Mouse (Mus musculus): ENCODE measurements around the gene Scarb1. TPM values are rescaled to one million over a fixed set of nuclear protein-coding genes. Genes with fewer than 3 reads are reported as not detected.

The Scarb1 gene
- polyA plus RNA-seq, 1 experiment = 18.6 TPM

GRCm38 (mm10) chr5:125330656-125331055 lies 10.2 kb downstream of the Scarb1 start:
- Histone ChIP-seq H3K4me1 (ENCODE audit: control insufficient read depth, insufficient read depth, insufficient read length, low read length) (peaks cover 71% of the 10 kb centered on the region), H3K4me3 (ENCODE audit: insufficient read depth, low read depth, low read length) (no peak overlapping the region), H3K27ac (replicated peaks; ENCODE audit: low read depth, low read length) (peak overlapping the region; percentile 83)

- Histone ChIP-seq H3K4me3 (ENCODE audit: insufficient read depth, low read depth, low read length) (no peak overlapping the region), H3K27ac (replicated peaks; ENCODE audit: low read depth, low read length) (peak overlapping the region; percentile 83), H3K4me1 (ENCODE audit: control insufficient read depth, insufficient read depth, insufficient read length, low read length) (peaks cover 73% of the 10 kb centered on the region)
Measured at GRCm38 (mm10) chr5:125330191-125330590, 10.7 kb downstream of the Scarb1 start.

DNA sequence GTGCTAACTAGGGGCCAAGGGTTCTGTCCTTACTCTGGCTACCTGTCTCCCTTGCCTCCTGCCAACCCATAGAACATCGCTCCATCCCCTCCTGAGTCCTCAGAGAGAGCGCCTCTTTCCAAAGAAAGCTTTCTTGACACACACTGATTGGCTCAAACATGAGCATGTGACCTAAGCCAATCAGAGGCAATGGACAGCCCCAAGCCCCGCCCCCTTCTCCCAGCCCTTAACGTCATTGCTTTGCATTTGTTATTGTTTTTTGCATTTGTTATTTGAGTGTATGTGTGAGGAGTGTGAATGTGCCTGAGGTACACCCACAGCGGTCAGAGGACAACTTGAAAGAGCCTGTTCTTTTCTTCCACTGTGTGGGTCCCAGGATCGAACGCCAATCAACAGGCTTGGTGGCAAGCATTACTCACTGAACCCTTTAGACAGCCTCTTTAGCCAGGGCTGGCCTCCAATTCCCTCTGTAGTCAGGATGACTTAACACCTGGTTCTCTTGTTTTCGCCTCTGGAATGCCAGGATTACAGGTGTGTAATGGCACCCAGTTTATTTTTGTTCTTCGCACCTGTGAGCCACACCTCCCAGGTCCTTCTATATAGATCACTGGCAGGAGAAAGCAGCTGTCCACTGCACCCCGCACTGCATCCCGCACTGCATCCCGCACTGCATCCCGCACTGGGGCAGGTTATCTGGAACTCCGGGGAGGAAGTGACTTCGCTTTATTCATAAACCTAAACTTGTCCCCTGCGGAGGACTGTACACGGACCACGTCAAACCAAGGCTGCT lies 13.1 kb downstream of the Scarb1 start:
- peaks cover 77% of the 10 kb centered on the region for H3K4me1 ChIP-seq (ENCODE audit: control insufficient read depth, insufficient read depth, insufficient read length, low read length)

DNA sequence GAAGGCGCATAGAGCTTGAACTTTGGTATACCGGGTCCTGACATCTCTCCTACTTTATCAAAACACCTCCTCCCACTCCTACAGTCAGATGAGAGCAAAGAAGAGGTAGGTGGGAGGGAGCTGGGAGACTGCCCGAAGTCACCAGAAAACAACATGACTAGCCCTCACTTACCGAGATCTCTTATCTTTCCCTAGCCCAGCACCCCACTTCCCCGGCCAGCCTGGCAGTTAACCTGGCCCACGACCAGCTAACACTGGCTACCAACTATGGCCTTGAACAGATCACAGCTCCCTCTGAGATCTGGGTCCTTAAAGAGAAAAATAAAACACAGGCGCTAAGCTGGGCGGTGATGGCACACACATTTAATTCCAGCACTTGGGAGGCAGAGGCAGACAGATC lies 14.5 kb downstream of the Scarb1 start:
- H3K4me1 ChIP-seq (ENCODE audit: control insufficient read depth, insufficient read depth, insufficient read length, low read length) = peaks cover 67% of the 10 kb centered on the region
- H3K4me3 ChIP-seq (ENCODE audit: insufficient read depth, low read depth, low read length) = no peak overlapping the region
- peak overlapping the region; percentile 1; the same call in 1 of the 2 replicates for H3K27ac ChIP-seq (replicated peaks; ENCODE audit: low read depth, low read length)

More for the DNA sequence above, 13.1 kb downstream of the Scarb1 start:
- Histone ChIP-seq H3K27ac (replicated peaks; ENCODE audit: low read depth, low read length) (no peak overlapping the region), H3K4me3 (ENCODE audit: insufficient read depth, low read depth, low read length) (no peak overlapping the region)

GRCm38 (mm10) chr5:125325931-125326330 lies 15.0 kb downstream of the Scarb1 start:
- H3K4me3 ChIP-seq (ENCODE audit: insufficient read depth, low read depth, low read length) = no peak overlapping the region
- peak overlapping the region; percentile 1; the same call in 1 of the 2 replicates for H3K27ac ChIP-seq (replicated peaks; ENCODE audit: low read depth, low read length)
- peaks cover 62% of the 10 kb centered on the region for H3K4me1 ChIP-seq (ENCODE audit: control insufficient read depth, insufficient read depth, insufficient read length, low read length)

- H3K27ac ChIP-seq (replicated peaks; ENCODE audit: low read depth, low read length) = no peak overlapping the region
- H3K4me1 ChIP-seq (ENCODE audit: control insufficient read depth, insufficient read depth, insufficient read length, low read length) = peaks cover 59% of the 10 kb centered on the region
- H3K4me3 ChIP-seq (ENCODE audit: insufficient read depth, low read depth, low read length) = no peak overlapping the region
Measured at GRCm38 (mm10) chr5:125325285-125325684, 15.6 kb downstream of the Scarb1 start.

- no peak overlapping the region; the same call in 1 of the 2 replicates for H3K27ac ChIP-seq (replicated peaks; ENCODE audit: low read depth, low read length)
- H3K4me1 ChIP-seq (ENCODE audit: control insufficient read depth, insufficient read depth, insufficient read length, low read length) = peaks cover 54% of the 10 kb centered on the region
- no peak overlapping the region for H3K4me3 ChIP-seq (ENCODE audit: insufficient read depth, low read depth, low read length)
Measured at GRCm38 (mm10) chr5:125323939-125324480, 16.9 kb downstream of the Scarb1 start.

GRCm38 (mm10) chr5:125323128-125323527 lies 17.8 kb downstream of the Scarb1 start:
- Histone ChIP-seq H3K4me3 (ENCODE audit: insufficient read depth, low read depth, low read length) (no peak overlapping the region), H3K27ac (replicated peaks; ENCODE audit: low read depth, low read length) (peak overlapping the region; percentile 3; the same call in 1 of the 2 replicates), H3K4me1 (ENCODE audit: control insufficient read depth, insufficient read depth, insufficient read length, low read length) (peaks cover 49% of the 10 kb centered on the region)

GRCm38 (mm10) chr5:125321836-125322235 lies 19.1 kb downstream of the Scarb1 start:
- H3K4me1 ChIP-seq (ENCODE audit: control insufficient read depth, insufficient read depth, insufficient read length, low read length) = peaks cover 55% of the 10 kb centered on the region

DNA sequence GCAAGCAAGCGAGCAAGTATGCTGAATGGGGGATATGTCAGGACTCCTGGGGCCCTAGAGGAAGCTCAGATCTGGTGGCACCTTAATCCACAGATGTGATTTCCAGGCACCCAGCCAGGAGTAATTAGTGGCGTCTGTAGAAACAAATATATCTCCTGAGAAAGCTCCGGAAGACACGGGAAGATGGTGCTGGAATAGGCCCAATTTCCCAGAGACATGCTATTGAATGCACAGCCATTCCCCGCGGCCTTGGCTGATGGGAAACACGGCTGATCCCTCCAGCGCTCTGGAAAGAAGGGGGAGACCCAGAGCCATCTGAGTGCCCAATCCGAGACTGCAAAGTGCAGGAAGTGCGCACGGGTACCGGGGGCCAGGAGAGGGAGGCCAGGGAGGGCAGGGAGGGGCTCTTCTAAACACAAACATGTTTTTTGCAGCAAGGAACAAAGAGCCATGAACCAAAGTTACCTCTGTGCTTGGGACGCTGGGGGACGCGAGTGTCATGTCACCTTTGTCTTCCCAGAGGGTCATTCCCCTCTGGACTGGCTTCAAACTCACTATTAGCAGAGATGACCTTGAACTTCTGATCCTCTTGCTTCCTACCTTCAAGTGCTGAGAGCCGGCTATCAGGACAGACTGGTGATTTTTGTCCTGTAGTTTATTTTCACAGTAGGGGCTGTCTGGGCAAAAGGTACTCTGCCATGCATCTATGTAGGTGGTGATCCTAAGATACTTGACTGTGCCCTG lies 21.7 kb downstream of the Scarb1 start:
- H3K4me1 ChIP-seq (ENCODE audit: control insufficient read depth, insufficient read depth, insufficient read length, low read length) = peaks cover 54% of the 10 kb centered on the region
- H3K27ac ChIP-seq (replicated peaks; ENCODE audit: low read depth, low read length) = peak overlapping the region; percentile 52
- H3K4me3 ChIP-seq (ENCODE audit: insufficient read depth, low read depth, low read length) = no peak overlapping the region

More at GRCm38 (mm10) chr5:125321836-125322235, 19.1 kb downstream of the Scarb1 start:
- no peak overlapping the region for H3K27ac ChIP-seq (replicated peaks; ENCODE audit: low read depth, low read length)
- H3K4me3 ChIP-seq (ENCODE audit: insufficient read depth, low read depth, low read length) = no peak overlapping the region

DNA sequence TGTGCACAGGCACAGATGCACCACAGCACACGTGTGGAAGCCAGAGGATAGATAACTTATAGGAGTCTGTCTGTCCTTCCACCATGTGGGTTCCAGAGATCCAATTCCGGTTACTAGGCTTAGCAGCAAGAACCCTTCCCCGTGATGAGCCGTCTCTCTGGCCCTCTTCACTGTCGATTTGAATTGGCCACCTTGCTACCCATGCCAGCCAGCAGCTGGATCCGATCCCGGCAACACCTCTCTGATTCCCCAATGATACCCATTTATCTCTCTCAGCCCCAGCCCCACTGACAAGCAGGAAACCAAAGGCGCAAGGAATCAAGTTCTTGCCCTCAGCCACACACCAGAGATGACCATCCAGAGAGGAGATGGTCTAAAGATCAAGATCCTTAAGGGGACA lies 22.9 kb downstream of the Scarb1 start:
- Histone ChIP-seq H3K4me1 (ENCODE audit: control insufficient read depth, insufficient read depth, insufficient read length, low read length) (peaks cover 53% of the 10 kb centered on the region), H3K4me3 (ENCODE audit: insufficient read depth, low read depth, low read length) (no peak overlapping the region), H3K27ac (replicated peaks; ENCODE audit: low read depth, low read length) (no peak overlapping the region)

DNA sequence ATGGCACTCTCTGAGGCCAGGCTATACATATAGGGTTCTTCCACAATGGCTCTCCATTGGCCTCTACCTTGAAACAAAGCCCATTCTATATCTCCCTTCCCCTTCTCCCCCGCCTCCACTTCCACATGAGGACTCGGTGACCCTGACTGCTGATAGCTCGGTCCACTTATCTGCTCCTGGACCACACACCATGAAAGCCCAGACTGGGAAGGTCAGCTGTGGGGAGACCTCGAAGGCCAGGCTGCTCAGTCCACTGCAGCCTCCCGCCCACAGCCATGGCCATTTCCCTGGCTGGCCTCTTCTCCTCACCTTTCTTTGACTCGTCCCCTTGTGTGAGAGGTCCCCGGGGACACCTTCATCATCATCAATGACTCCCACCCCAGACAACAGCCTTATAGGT lies 23.6 kb downstream of the Scarb1 start:
- Histone ChIP-seq H3K4me3 (ENCODE audit: insufficient read depth, low read depth, low read length) (no peak overlapping the region), H3K4me1 (ENCODE audit: control insufficient read depth, insufficient read depth, insufficient read length, low read length) (peaks cover 53% of the 10 kb centered on the region), H3K27ac (replicated peaks; ENCODE audit: low read depth, low read length) (no peak overlapping the region)

- no peak overlapping the region for H3K4me3 ChIP-seq (ENCODE audit: insufficient read depth, low read depth, low read length)
- H3K27ac ChIP-seq (replicated peaks; ENCODE audit: low read depth, low read length) = no peak overlapping the region
- peaks cover 55% of the 10 kb centered on the region for H3K4me1 ChIP-seq (ENCODE audit: control insufficient read depth, insufficient read depth, insufficient read length, low read length)
Measured at GRCm38 (mm10) chr5:125316771-125317170, 24.1 kb downstream of the Scarb1 start.

GRCm38 (mm10) chr5:125315110-125315509 lies 25.8 kb downstream of the Scarb1 start:
- no peak overlapping the region for H3K4me3 ChIP-seq (ENCODE audit: insufficient read depth, low read depth, low read length)
- H3K27ac ChIP-seq (replicated peaks; ENCODE audit: low read depth, low read length) = no peak overlapping the region
- H3K4me1 ChIP-seq (ENCODE audit: control insufficient read depth, insufficient read depth, insufficient read length, low read length) = peaks cover 55% of the 10 kb centered on the region

DNA sequence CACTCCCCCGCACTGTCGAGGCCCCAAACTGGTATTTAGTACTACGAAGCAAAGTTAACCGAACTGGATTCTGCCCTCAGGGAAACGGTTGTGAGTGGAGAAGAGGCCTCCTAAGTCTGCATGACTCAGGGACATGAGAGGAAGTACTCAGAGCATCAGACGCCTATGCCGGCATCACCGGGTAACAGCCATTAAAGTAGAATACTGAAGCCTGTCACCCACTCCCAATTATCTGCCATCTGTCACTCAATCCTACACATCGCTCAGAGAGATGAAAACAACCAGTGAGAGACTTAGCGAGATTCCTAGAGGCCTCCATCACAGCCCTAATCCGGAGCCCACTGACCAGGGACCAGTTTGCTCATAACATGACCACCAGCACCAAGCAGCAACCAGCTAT lies 26.9 kb downstream of the Scarb1 start:
- Histone ChIP-seq H3K4me1 (ENCODE audit: control insufficient read depth, insufficient read depth, insufficient read length, low read length) (peaks cover 61% of the 10 kb centered on the region), H3K27ac (replicated peaks; ENCODE audit: low read depth, low read length) (no peak overlapping the region), H3K4me3 (ENCODE audit: insufficient read depth, low read depth, low read length) (no peak overlapping the region)

All from brown adipose tissue, adult 24 weeks (tissue).